Mouse (Mus musculus) small intestine, adult 2 months (tissue): ENCODE results near the gene Klf13.

ENCODE experiments used
- CTCF ChIP-seq: fragments of 200-500 bp; IDR thresholded peaks from 2 replicates; pipeline ENCODE4 v1.5.1; 2012; ENCODE audit warnings: low read depth, mild to moderate bottlenecking, control low read depth, inconsistent platforms, low read length, moderate library complexity, mixed read lengths; ENCODE audit not compliant: insufficient replicate concordance, insufficient read length; ENCODE audit errors: extremely low read depth
- POLR2A ChIP-seq: fragments of 200-500 bp; IDR thresholded peaks from 2 replicates; pipeline ENCODE4 v1.6.1; 2012; ENCODE audit warnings: low read depth, mild to moderate bottlenecking, control low read depth, inconsistent platforms, low read length, moderate library complexity

DNA sequence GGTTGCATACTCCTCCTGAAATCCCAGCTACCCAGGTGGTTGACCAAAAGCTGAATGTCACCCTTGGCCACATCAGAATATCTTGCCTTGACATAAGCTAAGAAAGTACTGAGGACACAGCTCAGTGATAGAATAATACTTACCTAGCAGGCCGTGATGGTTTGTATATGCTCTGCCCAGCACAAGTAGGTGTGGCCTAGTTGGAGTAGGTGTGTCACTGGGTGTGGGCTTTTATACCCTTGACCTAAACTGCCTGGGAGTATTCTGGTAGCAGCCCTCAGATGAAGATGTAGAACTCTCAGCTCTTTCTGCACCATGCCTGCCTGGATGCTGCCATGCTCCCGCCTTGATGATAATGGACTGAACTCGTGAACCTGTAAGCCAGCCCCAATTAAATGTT is 6.3 kb downstream of the Klf13 start:
- no peak for TF ChIP-seq CTCF
- no peak for TF ChIP-seq POLR2A
